Mouse (Mus musculus) intestine, embryonic 14.5 days (tissue): ENCODE data around the gene Gm5460. TPM values are rescaled to one million over a fixed set of nuclear protein-coding genes. Genes with fewer than 3 reads are reported as not detected.

Experiments
- ATAC-seq: fragments of 200-750 bp; cut with Nextera tagmentation; replicated peaks from 2 replicates; pipeline ENCODE4 v1.8.0; 2017; ENCODE audit warnings: low read depth, moderate number of reproducible peaks, moderate TSS enrichment, moderate library complexity; ENCODE audit not compliant: low FRiP score, low TSS enrichment
- DNase-seq: peaks from one replicate; pipeline ENCODE4 v3.0.0-alpha.2; 2018; ENCODE audit warnings: low spot score
- H3K27ac ChIP-seq: fragments of 300-500 bp; sonication (generic); 2 replicates; pipeline ENCODE4 v1.5.1; 2014; ENCODE audit warnings: low read depth, mild to moderate bottlenecking, control low read depth
- H3K27me3 ChIP-seq: fragments of 300-500 bp; sonication (generic); replicated peaks from 2 replicates; pipeline ENCODE4 v1.6.1; 2014; ENCODE audit warnings: low read length, control low read depth; ENCODE audit not compliant: control insufficient read depth, insufficient read depth
- H3K36me3 ChIP-seq: fragments of 300-500 bp; sonication (generic); 2 replicates; pipeline ENCODE4 v1.6.1; 2014; ENCODE audit warnings: low read length, control low read depth; ENCODE audit not compliant: control insufficient read depth, insufficient read depth
- H3K4me1 ChIP-seq: fragments of 300-500 bp; sonication (generic); replicated peaks from 2 replicates; pipeline ENCODE4 v1.6.1; 2014; ENCODE audit warnings: low read length, control low read depth, mixed read lengths; ENCODE audit not compliant: control insufficient read depth, insufficient read depth
- H3K4me2 ChIP-seq: fragments of 300-500 bp; sonication (generic); 2 replicates; pipeline ENCODE4 v1.6.1; 2014; ENCODE audit warnings: low read length
- H3K4me3 ChIP-seq: fragments of 300-500 bp; sonication (generic); 2 replicates; pipeline ENCODE4 v1.5.1; 2014; ENCODE audit warnings: low read depth, low read length, control low read depth, mixed read lengths
- H3K9ac ChIP-seq: fragments of 300-500 bp; sonication (generic); 2 replicates; pipeline ENCODE4 v1.6.1; 2014; ENCODE audit warnings: mild to moderate bottlenecking, low read length
- H3K9me3 ChIP-seq: fragments of 300-500 bp; sonication (generic); 2 replicates; pipeline ENCODE4 v1.6.1; 2016; ENCODE audit warnings: low read length, control low read depth; ENCODE audit not compliant: control insufficient read depth
- WGBS: fragments of 180-500 bp; shearing (Covaris S2); extraction: QIAGEN DNeasy Blood & Tissue Kit; methylation state at CpG from one replicate; pipeline ENCODE4 v1.1.7; 2014; 5-methylcytosine and 5-hydroxymethylcytosine counted together
- polyA plus RNA-seq: library from polyadenylated mRNA; unstranded; fragments of >200 nt; fragmentation: Nextera tagmentation; extraction: Ambion mirVana; gene quantifications from 2 replicates; pipeline ENCODE4 v1.2.1, GENCODE M21; 2014

The Gm5460 gene
- polyA plus RNA-seq = not detected in 2 replicates

DNA sequence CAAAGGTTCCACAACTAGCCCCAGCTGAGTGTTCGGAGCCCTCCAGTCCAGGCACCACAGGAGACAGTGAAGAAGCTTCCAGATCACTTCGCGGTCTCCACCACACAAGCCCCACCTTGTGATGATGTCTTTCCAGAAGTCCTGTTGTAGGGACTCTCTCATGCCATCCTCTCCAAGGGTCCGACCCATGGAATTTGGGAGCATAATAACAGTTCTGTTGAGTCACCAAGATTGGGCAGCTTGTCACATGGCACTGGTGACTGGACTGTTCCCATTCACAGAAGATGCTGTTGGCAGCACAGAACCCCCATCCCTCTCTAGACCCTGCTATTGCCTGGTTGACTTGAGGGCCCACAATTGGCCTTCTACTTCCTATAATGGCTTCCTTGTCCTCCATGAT, at the start of gene Gm5460:
Gm5460 (plus strand) TSS at position 378 of the 400 bp plus-strand sequence.
- H3K9me3 ChIP-seq = no peaks in the 10 kb centered on the region
- H3K4me1 ChIP-seq = no peaks in the 10 kb centered on the region
- H3K4me2 ChIP-seq = no peak within 1 kb of the TSS
- no peak for ATAC-seq
- no peak for DNase-seq
- no peaks in the 10 kb centered on the region for H3K36me3 ChIP-seq
- H3K4me3 ChIP-seq = no peak within 1 kb of the TSS
- H3K27me3 ChIP-seq = no peaks in the 10 kb centered on the region
- no peak within 1 kb of the TSS for H3K27ac ChIP-seq
- 88% methylated on average over 4 of the region's 4 CpGs for WGBS
- no peak within 1 kb of the TSS for H3K9ac ChIP-seq

DNA sequence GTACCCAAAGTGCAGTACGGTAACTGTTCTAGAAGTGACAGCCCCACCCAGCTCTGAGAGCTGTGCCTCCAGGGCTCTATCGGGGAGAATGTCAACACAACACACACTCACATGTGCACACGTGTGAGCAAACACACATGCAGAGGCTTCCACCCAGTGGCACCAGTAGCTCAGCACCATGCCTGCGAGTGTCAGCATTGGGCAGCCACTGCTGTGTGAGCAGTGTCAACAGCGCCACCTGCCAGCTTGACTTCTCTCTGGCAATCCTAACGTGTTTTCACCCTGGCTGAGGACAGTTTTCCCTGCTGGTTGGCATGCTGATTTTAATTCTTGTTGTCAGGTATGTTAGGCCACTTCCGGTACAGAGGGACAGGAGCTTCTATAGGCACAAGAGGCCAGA, 43.9 kb upstream of the Gm5460 start:
- WGBS = 49% methylated on average over 7 of the region's 7 CpGs

DNA sequence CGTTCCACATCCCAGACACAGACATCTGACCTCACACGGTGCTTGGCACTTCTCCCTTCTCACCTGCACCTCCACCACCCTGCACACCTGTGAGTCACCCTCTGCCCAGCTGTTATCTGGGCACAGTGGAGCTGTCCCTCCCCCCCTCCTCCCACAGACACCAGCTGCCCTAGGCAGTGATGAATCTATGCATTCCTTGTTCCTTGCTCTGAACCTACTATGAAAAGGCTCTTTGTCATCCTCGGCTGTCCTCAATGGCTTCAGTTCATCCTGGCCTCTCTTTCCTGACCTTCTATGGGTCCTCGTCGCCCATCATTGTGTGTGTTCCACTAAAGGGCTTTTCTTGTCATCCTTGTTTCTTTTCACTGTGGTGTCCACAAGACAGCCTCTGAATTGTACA, 41.8 kb upstream of the Gm5460 start:
- Histone ChIP-seq H3K4me3 (no peak overlapping the region), H3K27me3 (peaks cover 3% of the 10 kb centered on the region; the same call in 1 of the 2 replicates), H3K4me1 (no peaks in the 10 kb centered on the region), H3K9ac (no peak overlapping the region), H3K27ac (no peak overlapping the region), H3K4me2 (no peak overlapping the region), H3K36me3 (no peaks in the 10 kb centered on the region), H3K9me3 (no peaks in the 10 kb centered on the region)
- WGBS = 70% methylated on average over 5 of the region's 5 CpGs
- no peak for ATAC-seq
- DNase-seq = no peak

More for the DNA sequence above, 43.9 kb upstream of the Gm5460 start:
- no peak overlapping the region for H3K4me2 ChIP-seq
- no peak overlapping the region for H3K9ac ChIP-seq
- no peaks in the 10 kb centered on the region for H3K4me1 ChIP-seq
- ATAC-seq = no peak
- no peaks in the 10 kb centered on the region for H3K9me3 ChIP-seq
- H3K4me3 ChIP-seq = no peak overlapping the region
- DNase-seq = no peak
- H3K27me3 ChIP-seq = peaks cover 3% of the 10 kb centered on the region; the same call in 1 of the 2 replicates
- H3K27ac ChIP-seq = no peak overlapping the region
- H3K36me3 ChIP-seq = no peaks in the 10 kb centered on the region

DNA sequence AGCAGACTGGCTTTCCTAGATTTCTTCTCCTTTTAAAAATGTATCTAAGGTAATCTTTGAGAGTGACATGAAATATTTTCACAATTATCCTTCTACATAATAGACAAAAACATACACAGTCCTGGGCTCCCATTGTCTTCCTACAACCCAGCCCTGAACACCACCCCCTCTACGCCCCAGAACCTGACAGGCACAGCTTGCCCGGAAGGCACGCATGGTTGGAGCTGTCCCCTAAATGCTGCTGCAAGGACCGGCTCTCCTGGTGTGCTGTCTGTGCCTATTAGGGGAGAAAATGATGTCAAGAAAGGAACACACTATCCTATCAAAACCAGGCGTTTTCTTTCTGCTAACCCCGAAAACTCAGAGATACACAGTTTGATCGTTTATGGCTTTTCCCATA, 38.8 kb upstream of the Gm5460 start:
- 44% methylated on average over 7 of the region's 7 CpGs for WGBS
- no peak for ATAC-seq
- Histone ChIP-seq H3K36me3 (no peaks in the 10 kb centered on the region), H3K27ac (no peak overlapping the region), H3K27me3 (peaks cover 3% of the 10 kb centered on the region; the same call in 1 of the 2 replicates), H3K4me3 (peak overlapping the region; percentile 37; the same call in 1 of the 2 replicates), H3K9me3 (no peaks in the 10 kb centered on the region), H3K4me2 (peak overlapping the region; percentile 78; the same call in 1 of the 2 replicates), H3K4me1 (no peaks in the 10 kb centered on the region), H3K9ac (no peak overlapping the region)
- no peak for DNase-seq

DNA sequence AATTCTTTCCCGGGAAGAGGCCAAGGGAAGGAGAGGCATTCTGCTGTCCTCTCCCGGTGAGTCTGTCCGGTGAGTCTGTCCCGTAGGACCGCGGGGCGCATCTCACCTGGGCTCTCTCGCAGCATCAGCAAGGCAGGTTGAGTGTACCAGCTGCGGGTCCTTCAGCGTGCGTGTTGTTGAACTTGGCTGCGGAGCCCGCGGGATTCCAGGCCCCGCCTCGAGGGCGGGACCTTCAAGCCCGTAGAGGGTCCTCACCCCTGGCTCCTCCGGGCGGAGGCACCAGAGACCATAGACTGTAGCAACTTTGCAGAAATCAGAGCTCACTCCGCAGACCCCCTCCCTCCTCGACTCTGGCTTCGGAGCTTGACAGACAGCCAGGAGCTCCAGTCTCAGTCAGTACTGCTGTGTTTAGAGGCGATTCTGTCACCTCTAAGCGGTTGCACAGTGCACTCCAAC, 37.9 kb upstream of the Gm5460 start, which contains the start of gene Zfp488:
Zfp488 (minus strand) TSS at position 161 of the 456 bp plus-strand sequence.
- H3K4me1 ChIP-seq = no peaks in the 10 kb centered on the region
- peak; percentile 57 for DNase-seq
- under 1% methylated on average over 21 of the region's 25 CpGs for WGBS
- peaks cover 3% of the 10 kb centered on the region; the same call in 1 of the 2 replicates for H3K27me3 ChIP-seq
- H3K4me3 ChIP-seq = peak within 1 kb of the TSS; percentile 37
- H3K9me3 ChIP-seq = no peaks in the 10 kb centered on the region
- H3K9ac ChIP-seq = peak within 1 kb of the TSS; percentile 27; the same call in 1 of the 2 replicates
- no peaks in the 10 kb centered on the region for H3K36me3 ChIP-seq
- peak within 1 kb of the TSS; percentile 78 for H3K4me2 ChIP-seq
- ATAC-seq = no peak
- H3K27ac ChIP-seq = no peak within 1 kb of the TSS

DNA sequence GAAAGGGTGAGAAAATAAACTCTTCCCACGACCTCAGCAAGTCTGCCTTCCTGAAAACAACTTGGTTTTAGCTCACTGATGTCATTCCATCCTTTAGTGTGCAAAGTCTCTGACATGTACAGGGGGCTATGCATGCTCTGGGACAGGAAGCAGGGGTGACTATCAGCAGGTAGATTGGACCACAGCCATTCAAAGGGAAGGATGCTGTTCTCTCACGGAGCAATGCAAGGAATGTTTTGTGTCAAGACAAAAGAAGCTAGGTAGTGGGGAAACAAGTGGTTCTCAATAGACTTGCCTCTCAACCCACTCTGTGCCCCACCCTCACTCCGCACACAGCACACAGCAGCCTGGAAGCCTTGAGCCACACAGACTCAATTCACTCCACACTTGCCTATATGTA, 27.4 kb upstream of the Gm5460 start:
- ATAC-seq (no peak), DNase-seq (no peak)
- Histone ChIP-seq H3K4me3 (no peak overlapping the region), H3K4me1 (no peaks in the 10 kb centered on the region), H3K4me2 (no peak overlapping the region), H3K9ac (no peak overlapping the region), H3K27me3 (no peaks in the 10 kb centered on the region), H3K36me3 (no peaks in the 10 kb centered on the region), H3K27ac (no peak overlapping the region), H3K9me3 (no peaks in the 10 kb centered on the region)
- WGBS = 49% methylated on average over 3 of the region's 3 CpGs

DNA sequence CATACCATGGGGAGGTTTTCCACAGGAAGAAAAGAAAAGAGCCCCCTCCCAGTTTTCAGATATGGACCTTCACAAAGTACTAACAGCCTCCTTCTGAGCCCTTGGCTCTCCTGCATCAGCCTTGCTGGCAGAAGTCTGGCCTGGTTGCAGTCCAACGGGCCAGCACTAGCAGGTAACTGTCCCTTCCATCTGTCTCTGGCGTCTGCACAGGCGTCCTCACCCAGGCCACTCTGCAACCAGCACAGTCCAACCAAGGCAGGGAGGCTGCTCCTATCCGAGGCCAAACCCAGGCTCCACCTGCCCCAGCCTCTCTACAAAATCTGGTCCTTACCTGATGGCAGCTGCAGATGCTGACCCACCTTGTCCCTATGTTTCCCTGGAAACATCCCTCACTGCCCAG, 24.6 kb upstream of the Gm5460 start:
- H3K4me3 ChIP-seq = no peak overlapping the region
- DNase-seq (no peak), ATAC-seq (no peak)
- WGBS = 71% methylated on average over 4 of the region's 4 CpGs
- no peaks in the 10 kb centered on the region for H3K9me3 ChIP-seq
- H3K27ac ChIP-seq = no peak overlapping the region
- H3K27me3 ChIP-seq = no peaks in the 10 kb centered on the region
- H3K9ac ChIP-seq = no peak overlapping the region
- no peak overlapping the region for H3K4me2 ChIP-seq
- H3K36me3 ChIP-seq = no peaks in the 10 kb centered on the region
- H3K4me1 ChIP-seq = no peaks in the 10 kb centered on the region

DNA sequence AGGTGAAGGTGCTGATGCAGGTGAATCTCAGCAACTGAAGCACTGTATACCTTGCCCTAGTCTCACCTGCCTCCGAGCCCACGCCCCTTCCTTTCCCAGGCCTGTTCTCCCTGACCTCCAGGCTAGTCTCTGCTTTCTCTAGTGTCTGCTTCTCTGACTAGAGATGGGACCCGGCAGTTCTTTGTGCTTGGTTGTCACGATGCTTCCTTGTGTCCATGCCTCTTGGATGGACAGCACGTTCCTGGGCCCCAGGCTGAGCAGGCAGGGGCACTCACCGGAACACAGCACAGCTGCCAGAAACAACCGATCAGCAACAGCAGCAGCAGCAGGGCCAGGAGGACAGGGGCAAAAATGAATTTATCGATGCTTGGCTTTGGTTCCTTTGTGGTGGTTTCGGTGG, 23.5 kb upstream of the Gm5460 start:
- ATAC-seq (no peak), DNase-seq (no peak)
- Histone ChIP-seq H3K27me3 (no peaks in the 10 kb centered on the region), H3K36me3 (no peaks in the 10 kb centered on the region), H3K4me2 (no peak overlapping the region), H3K9ac (no peak overlapping the region), H3K9me3 (no peaks in the 10 kb centered on the region), H3K27ac (no peak overlapping the region), H3K4me3 (no peak overlapping the region), H3K4me1 (no peaks in the 10 kb centered on the region)
- WGBS = 89% methylated on average over 9 of the region's 9 CpGs

DNA sequence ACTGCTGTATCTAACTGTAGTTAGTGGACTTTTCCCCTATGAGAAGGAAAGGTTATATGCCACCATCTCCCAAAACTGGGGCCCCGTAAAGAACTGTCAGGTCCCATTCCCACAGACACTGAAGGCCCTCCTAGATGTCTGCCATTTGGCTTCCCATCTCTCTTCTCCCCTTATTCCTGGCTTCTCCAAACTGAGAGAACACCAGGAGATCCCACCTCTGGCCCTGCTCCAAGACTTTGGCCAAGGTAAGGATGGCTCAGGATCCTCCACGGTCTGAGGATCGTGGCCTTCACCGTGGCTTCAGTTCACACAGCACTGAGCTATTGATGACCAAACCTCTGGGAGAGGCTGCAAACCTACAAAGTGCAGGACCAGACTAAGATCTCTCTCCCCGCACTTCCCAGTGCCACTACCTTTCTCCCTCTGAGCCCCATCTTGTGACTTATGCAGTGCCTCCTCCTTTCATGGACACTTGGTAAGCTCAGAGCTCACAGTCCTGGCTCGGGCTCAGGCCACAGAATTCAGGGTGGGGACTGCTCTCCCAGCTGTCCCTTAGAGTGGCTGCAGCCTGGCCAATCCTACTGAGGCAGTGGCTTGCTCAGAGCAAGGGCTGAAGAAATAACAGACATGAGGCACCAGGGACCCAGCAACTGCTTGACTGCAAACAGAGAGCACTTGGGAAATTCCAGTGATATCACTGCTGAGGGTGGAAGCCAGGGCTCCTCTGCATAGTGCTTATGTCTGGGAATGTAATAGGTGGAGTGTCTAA, 22.9 kb upstream of the Gm5460 start:
- no peak overlapping the region for H3K9ac ChIP-seq
- no peaks in the 10 kb centered on the region for H3K9me3 ChIP-seq
- H3K27me3 ChIP-seq = no peaks in the 10 kb centered on the region
- DNase-seq = no peak
- ATAC-seq = no peak
- H3K36me3 ChIP-seq = no peaks in the 10 kb centered on the region
- no peak overlapping the region for H3K27ac ChIP-seq
- no peak overlapping the region for H3K4me3 ChIP-seq
- H3K4me2 ChIP-seq = no peak overlapping the region
- WGBS = 86% methylated on average over 6 of the region's 6 CpGs
- H3K4me1 ChIP-seq = no peaks in the 10 kb centered on the region
